Mouse (Mus musculus) ES-Bruce4 (cell line): ENCODE measurements around the gene Gtf3c3. TPM values are rescaled to one million over a fixed set of nuclear protein-coding genes. Genes with fewer than 3 reads are reported as not detected.
A peak's percentile ranks its signal among the peaks of the same experiment; 100 is the strongest.

ENCODE experiments used
- H3K27ac ChIP-seq: 2 replicates; pipeline ENCODE4 v1.5.1; 2012; ENCODE audit warnings: low read length, inconsistent platforms; ENCODE audit not compliant: insufficient read depth
- H3K27me3 ChIP-seq: 2 replicates; pipeline ENCODE4 v1.6.1; 2012; ENCODE audit warnings: mild to moderate bottlenecking, low read length, inconsistent platforms; ENCODE audit not compliant: control insufficient read depth, poor library complexity, insufficient read depth, severe bottlenecking
- H3K36me3 ChIP-seq: 2 replicates; pipeline ENCODE4 v1.6.1; 2012; ENCODE audit warnings: inconsistent platforms, mild to moderate bottlenecking, low read length, moderate library complexity; ENCODE audit not compliant: control insufficient read depth, poor library complexity, insufficient read depth, severe bottlenecking
- H3K4me1 ChIP-seq: one replicate; pipeline ENCODE4 v1.8.1; 2011; ENCODE audit warnings: low read length; ENCODE audit not compliant: control insufficient read depth, insufficient read depth
- H3K4me3 ChIP-seq: 2 replicates; pipeline ENCODE4 v1.5.1; 2011; ENCODE audit warnings: low read depth, mild to moderate bottlenecking, low read length
- H3K9ac ChIP-seq: 2 replicates; pipeline ENCODE4 v1.6.1; 2012; ENCODE audit warnings: low read depth, mild to moderate bottlenecking, inconsistent platforms; ENCODE audit not compliant: poor library complexity, severe bottlenecking
- H3K9me3 ChIP-seq: replicated peaks from 2 replicates; pipeline ENCODE4 v1.6.1; 2012; ENCODE audit warnings: mild to moderate bottlenecking, low read length, inconsistent platforms; ENCODE audit not compliant: control insufficient read depth, poor library complexity, insufficient read depth, severe bottlenecking
- CTCF ChIP-seq: IDR thresholded peaks from one replicate; pipeline ENCODE4 v1.8.1; 2011; ENCODE audit warnings: low read depth, low read length
- EP300 ChIP-seq: IDR thresholded peaks from 2 replicates; pipeline ENCODE4 v1.6.1; 2011; ENCODE audit warnings: low read depth, low read length; ENCODE audit not compliant: insufficient read depth
- POLR2A ChIP-seq: IDR thresholded peaks from one replicate; pipeline ENCODE4 v1.8.1; 2011; ENCODE audit warnings: low read length; ENCODE audit not compliant: insufficient read depth
- polyA plus RNA-seq: library from polyadenylated mRNA; stranded (reverse); fragments of >200 nt; gene quantifications from 2 replicates; pipeline ENCODE4 v1.2.4, GENCODE M21; 2011; ENCODE audit warnings: low read depth; ENCODE audit not compliant: missing spikeins, insufficient read depth, insufficient read length

Gtf3c3 gene
- polyA plus RNA-seq, 1 experiment, result 47.2 TPM

DNA sequence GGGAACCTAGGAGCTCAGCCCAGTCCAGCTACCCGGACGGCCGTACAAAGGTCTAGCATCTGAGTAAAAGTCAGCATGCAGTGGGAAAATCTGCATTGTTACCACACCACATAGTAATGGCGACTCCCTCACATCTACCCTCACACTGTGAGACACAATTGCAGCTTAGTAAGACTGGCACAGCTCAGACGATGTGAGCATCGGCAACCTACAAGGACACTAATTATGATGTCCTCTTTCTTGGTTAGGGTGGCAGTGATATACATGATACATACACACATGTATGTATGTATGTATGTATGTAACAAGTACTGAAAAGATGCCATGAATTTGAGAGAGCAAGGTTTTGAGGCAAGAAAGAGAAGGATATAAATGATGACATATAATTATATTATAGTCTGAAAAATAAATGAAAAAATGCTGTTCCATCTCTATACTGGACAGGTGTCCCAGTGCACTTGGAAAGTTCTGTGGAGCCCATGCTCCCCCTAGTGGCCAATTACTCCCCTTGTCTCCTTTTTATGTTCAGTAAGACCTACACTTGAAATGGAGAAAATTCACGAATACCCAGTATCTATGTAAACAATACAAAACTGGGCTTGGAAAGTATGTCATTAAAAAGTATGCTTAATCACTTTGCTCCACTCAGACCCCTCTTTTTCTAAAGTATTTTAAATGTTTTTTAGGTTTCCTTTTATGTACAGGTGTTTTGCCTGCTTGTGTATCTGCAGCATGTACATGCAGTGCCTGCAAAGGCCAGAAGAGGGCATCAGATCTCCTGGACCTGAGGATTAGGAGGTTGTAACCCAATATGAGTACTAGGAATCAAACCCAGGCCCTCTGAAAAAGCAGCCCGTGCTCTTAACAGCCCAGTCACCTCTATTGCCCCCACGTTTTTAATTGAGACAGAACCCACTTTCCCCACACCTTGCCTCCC, 57.5 kb downstream of the Gtf3c3 start:
- H3K27me3 ChIP-seq, result no peaks in the 10 kb centered on the region
- H3K27ac ChIP-seq, result no peak overlapping the region
- no peaks in the 10 kb centered on the region for H3K9me3 ChIP-seq
- no peak overlapping the region for H3K4me3 ChIP-seq
- TF ChIP-seq CTCF (peak; percentile 37), EP300 (no peak)
- no peak overlapping the region for H3K9ac ChIP-seq
- H3K4me1 ChIP-seq, result no peaks in the 10 kb centered on the region
- no peaks in the 10 kb centered on the region for H3K36me3 ChIP-seq

GRCm38 (mm10) chr1:54377506-54378051, 61.2 kb downstream of the Gtf3c3 start:
- H3K4me1 ChIP-seq, result no peaks in the 10 kb centered on the region
- no peaks in the 10 kb centered on the region for H3K36me3 ChIP-seq
- no peaks in the 10 kb centered on the region for H3K27me3 ChIP-seq
- H3K4me3 ChIP-seq, result no peak overlapping the region
- no peak overlapping the region for H3K9ac ChIP-seq
- TF ChIP-seq POLR2A (no peak), CTCF (no peak), EP300 (no peak)
- H3K9me3 ChIP-seq, result no peaks in the 10 kb centered on the region
- H3K27ac ChIP-seq, result no peak overlapping the region

- Histone ChIP-seq H3K27ac (no peak overlapping the region), H3K9me3 (no peaks in the 10 kb centered on the region), H3K4me3 (no peak overlapping the region), H3K27me3 (no peaks in the 10 kb centered on the region), H3K4me1 (no peaks in the 10 kb centered on the region), H3K9ac (no peak overlapping the region), H3K36me3 (no peaks in the 10 kb centered on the region)
- TF ChIP-seq CTCF (no peak), POLR2A (no peak), EP300 (no peak)
Measured at GRCm38 (mm10) chr1:54356566-54356965, 82.2 kb downstream of the Gtf3c3 start.

DNA sequence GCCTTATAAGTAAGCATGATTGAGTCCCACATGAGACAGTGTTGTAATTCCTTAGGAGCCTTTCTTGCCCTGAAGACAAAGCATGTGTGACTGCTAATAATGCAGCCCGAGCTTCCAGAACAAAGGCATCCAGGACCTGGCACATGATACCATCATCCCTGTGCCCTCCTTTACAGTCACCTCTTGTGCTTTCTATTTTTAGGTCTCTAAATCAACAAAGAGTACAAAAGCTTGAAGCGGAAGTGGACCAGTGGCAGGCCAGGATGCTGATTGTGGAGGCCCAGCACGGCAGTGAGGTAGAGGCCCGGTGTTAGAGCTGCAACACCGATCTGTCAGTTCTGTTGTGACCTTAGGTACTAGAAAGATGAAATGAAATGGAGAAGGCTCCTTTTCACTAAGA, 83.3 kb downstream of the Gtf3c3 start:
- H3K36me3 ChIP-seq, result no peaks in the 10 kb centered on the region
- no peak for TF ChIP-seq EP300
- no peak for TF ChIP-seq CTCF
- TF ChIP-seq POLR2A, result no peak
- H3K27me3 ChIP-seq, result no peaks in the 10 kb centered on the region
- no peak overlapping the region for H3K9ac ChIP-seq
- H3K9me3 ChIP-seq, result no peaks in the 10 kb centered on the region
- no peaks in the 10 kb centered on the region for H3K4me1 ChIP-seq
- no peak overlapping the region for H3K4me3 ChIP-seq
- H3K27ac ChIP-seq, result no peak overlapping the region

- TF ChIP-seq CTCF (no peak), POLR2A (no peak), EP300 (no peak)
- H3K36me3 ChIP-seq, result no peaks in the 10 kb centered on the region
- no peaks in the 10 kb centered on the region for H3K9me3 ChIP-seq
- H3K27me3 ChIP-seq, result no peaks in the 10 kb centered on the region
- no peaks in the 10 kb centered on the region for H3K4me1 ChIP-seq
- no peak overlapping the region for H3K4me3 ChIP-seq
- no peak overlapping the region for H3K27ac ChIP-seq
- H3K9ac ChIP-seq, result no peak overlapping the region
Measured at GRCm38 (mm10) chr1:54354786-54355185, 84.0 kb downstream of the Gtf3c3 start.

Other genes with a start within 250 kb of the Gtf3c3 start
- gene Hecw2, start 243.8 kb downstream of the Gtf3c3 start, polyA plus RNA-seq, result 9.5 and 11.2 TPM in 2 replicates
- 0.93 and 2.3 TPM in 2 replicates for gene Ccdc150, start 188.3 kb downstream of the Gtf3c3 start, polyA plus RNA-seq
- gene Pgap1, start 118.7 kb upstream of the Gtf3c3 start, polyA plus RNA-seq, result 14.6 and 15.9 TPM in 2 replicates